Mouse (Mus musculus) heart, adult 2 months (tissue): ENCODE data around the gene Dock2.

Experiments used
- CTCF ChIP-seq: fragments of 200-600 bp; IDR thresholded peaks from 2 replicates; pipeline ENCODE4 v1.8.1; 2022; ENCODE audit warnings: antibody characterized with exemption, mild to moderate bottlenecking, moderate library complexity
- POLR2A ChIP-seq: fragments of 200-500 bp; IDR thresholded peaks from 2 replicates; pipeline ENCODE4 v1.6.1; 2011; ENCODE audit warnings: mild to moderate bottlenecking, low read depth, low read length, control low read depth; ENCODE audit not compliant: insufficient read depth

DNA sequence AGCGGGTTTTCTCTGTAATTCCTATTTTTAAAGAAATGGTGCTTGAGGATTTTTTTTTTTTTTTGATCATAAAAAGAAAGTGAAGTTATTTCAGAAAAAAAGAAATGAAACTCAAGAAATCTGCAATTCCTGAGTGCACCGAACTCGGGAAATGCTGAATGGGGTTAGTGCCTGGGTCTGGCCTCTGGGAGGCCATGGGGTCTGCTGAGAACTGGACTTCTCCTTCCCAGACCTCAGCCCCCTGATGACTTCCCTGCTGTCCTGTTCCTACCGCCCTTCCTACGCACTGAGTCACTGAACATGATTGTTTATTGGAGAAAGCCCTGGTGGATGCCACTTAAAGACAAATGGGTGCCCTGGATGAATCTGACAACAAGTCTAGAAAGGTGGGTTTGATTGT, 356.5 kb downstream of the Dock2 start:
- no peak for TF ChIP-seq CTCF
- TF ChIP-seq POLR2A: no peak
